Mouse (Mus musculus) CH12.LX (cell line): ENCODE measurements at regions not wholly inside any gene's neighbourhood (a gene's known extent, or its start where the extent isn't known, plus 50 kb on each side); places are given as distances from the start of the nearest gene placed in this dataset.

ENCODE experiments used
- DNase-seq: peaks from one replicate; pipeline ENCODE4 v3.0.0-alpha.2; 2013; ENCODE audit errors: extremely low read depth
- H3K27ac ChIP-seq: 2 replicates; pipeline ENCODE4 v1.5.1; 2012; ENCODE audit warnings: low read depth, mild to moderate bottlenecking, control low read depth, moderate library complexity; ENCODE audit not compliant: insufficient read depth
- H3K27me3 ChIP-seq: replicated peaks from 2 replicates; pipeline ENCODE3; 2012; ENCODE audit warnings: inconsistent platforms
- H3K36me3 ChIP-seq, 2 experiments: replicated peaks in 1 of 2; 2 replicates each; pipeline versions ENCODE3 to v1.6.1; 2012; ENCODE audit warnings: inconsistent platforms in 1 of 2, low read length in 1 of 2, mild to moderate bottlenecking in 1 of 2, mixed read lengths in 1 of 2, moderate library complexity in 1 of 2; ENCODE audit not compliant: control insufficient read depth in 1 of 2, insufficient read depth in 1 of 2
- H3K4me1 ChIP-seq, 2 experiments: 2 replicates each; pipeline ENCODE4 v1.6.1; 2012; ENCODE audit warnings: inconsistent platforms in 1 of 2, moderate library complexity in 1 of 2; ENCODE audit not compliant: insufficient read depth in 2 of 2, control insufficient read depth in 1 of 2
- H3K4me2 ChIP-seq: 2 replicates; pipeline ENCODE4 v1.6.1; 2012; ENCODE audit warnings: low read depth, mild to moderate bottlenecking, control low read depth; ENCODE audit not compliant: poor library complexity, insufficient read depth, severe bottlenecking
- H3K4me3 ChIP-seq, 3 experiments: fragments of 150-350 bp in 1 of 3; sonication (generic) in 1 of 3; replicated peaks in 1 of 3; 2 replicates each; pipeline versions ENCODE3 to v1.5.1; 2011 to 2012; ENCODE audit warnings: low read depth in 2 of 3, low read length in 2 of 3, mild to moderate bottlenecking in 2 of 3, moderate library complexity in 2 of 3, control low read depth in 1 of 3, improper control_type of control experiment in 1 of 3, inconsistent platforms in 1 of 3, mixed read lengths in 1 of 3; ENCODE audit not compliant: poor library complexity in 1 of 3
- H3K79me2 ChIP-seq: replicated peaks from 2 replicates; pipeline ENCODE4 v1.6.1; 2012; ENCODE audit warnings: mild to moderate bottlenecking, moderate library complexity; ENCODE audit not compliant: control insufficient read depth, poor library complexity, insufficient read depth, severe bottlenecking; ENCODE audit errors: extremely low read depth
- H3K9ac ChIP-seq: 2 replicates; pipeline ENCODE4 v1.6.1; 2012; ENCODE audit warnings: low read depth, mild to moderate bottlenecking, control low read depth, moderate library complexity; ENCODE audit not compliant: insufficient read depth
- H3K9me3 ChIP-seq: replicated peaks from 2 replicates; pipeline ENCODE3; 2012; ENCODE audit warnings: low read length, inconsistent platforms, mixed read lengths
- BHLHE40 ChIP-seq: IDR thresholded peaks from 2 replicates; pipeline ENCODE4 v1.6.1; 2011; ENCODE audit warnings: mild to moderate bottlenecking, low read depth, low read length, improper control_type of control experiment
- CHD1 ChIP-seq: IDR thresholded peaks from 2 replicates; pipeline ENCODE4 v1.6.1; 2012; ENCODE audit warnings: low read depth, low read length, improper control_type of control experiment, inconsistent platforms
- CHD2 ChIP-seq: IDR thresholded peaks from 2 replicates; pipeline ENCODE4 v1.6.1; 2011; ENCODE audit warnings: low read length, improper control_type of control experiment
- E2F4 ChIP-seq: IDR thresholded peaks from 2 replicates; pipeline ENCODE4 v1.6.1; 2011; ENCODE audit warnings: low read depth, low read length, improper control_type of control experiment; ENCODE audit not compliant: insufficient replicate concordance
- ELF1 ChIP-seq: IDR thresholded peaks from 2 replicates; pipeline ENCODE4 v1.6.1; 2014; ENCODE audit warnings: low read depth, mild to moderate bottlenecking, inconsistent platforms, low read length, improper control_type of control experiment
- EP300 ChIP-seq: IDR thresholded peaks from 2 replicates; pipeline ENCODE4 v1.6.1; 2011; ENCODE audit warnings: low read length, improper control_type of control experiment
- ETS1 ChIP-seq: conservative IDR thresholded peaks from 2 replicates; pipeline ENCODE4 v1.6.1; 2012; ENCODE audit warnings: low read depth, mild to moderate bottlenecking, inconsistent platforms, low read length, improper control_type of control experiment, moderate library complexity
- GABPA ChIP-seq: IDR thresholded peaks from 2 replicates; pipeline ENCODE4 v1.6.1; 2012; ENCODE audit warnings: low read depth, low read length, improper control_type of control experiment, inconsistent platforms; ENCODE audit not compliant: insufficient replicate concordance
- HCFC1 ChIP-seq: IDR thresholded peaks from 2 replicates; pipeline ENCODE4 v1.6.1; 2012; ENCODE audit warnings: low read depth, mild to moderate bottlenecking, inconsistent platforms, low read length, improper control_type of control experiment
- JUN ChIP-seq: IDR thresholded peaks from 2 replicates; pipeline ENCODE4 v1.6.1; 2011; ENCODE audit warnings: low read depth, mild to moderate bottlenecking, low read length, improper control_type of control experiment, moderate library complexity; ENCODE audit not compliant: insufficient read depth
- MAFK ChIP-seq: IDR thresholded peaks from 2 replicates; pipeline ENCODE4 v1.6.1; 2011; ENCODE audit warnings: low read length, improper control_type of control experiment; ENCODE audit not compliant: insufficient replicate concordance
- MAX ChIP-seq: IDR thresholded peaks from 2 replicates; pipeline ENCODE4 v1.6.1; 2011; ENCODE audit warnings: low read length, improper control_type of control experiment
- MEF2A ChIP-seq: IDR thresholded peaks from 2 replicates; pipeline ENCODE4 v1.6.1; 2014; ENCODE audit warnings: low read depth, mild to moderate bottlenecking, inconsistent platforms, low read length, improper control_type of control experiment, borderline replicate concordance
- MXI1 ChIP-seq: IDR thresholded peaks from 2 replicates; pipeline ENCODE4 v1.6.1; 2011; ENCODE audit warnings: mild to moderate bottlenecking, low read depth, low read length, improper control_type of control experiment
- MYC ChIP-seq: IDR thresholded peaks from 2 replicates; pipeline ENCODE4 v1.6.1; 2011; ENCODE audit warnings: low read depth, mild to moderate bottlenecking, improper control_type of control experiment, low read length
- PAX5 ChIP-seq: IDR thresholded peaks from 2 replicates; pipeline ENCODE4 v1.6.1; 2012; ENCODE audit warnings: low read length, inconsistent platforms, mixed read lengths
- POLR2A ChIP-seq: IDR thresholded peaks from 2 replicates; pipeline ENCODE4 v1.6.1; 2011; ENCODE audit warnings: low read depth, mild to moderate bottlenecking, improper control_type of control experiment, low read length
- RCOR1 ChIP-seq: conservative IDR thresholded peaks from 2 replicates; pipeline ENCODE4 v1.6.1; 2012; ENCODE audit warnings: low read depth, mild to moderate bottlenecking, inconsistent platforms, low read length, improper control_type of control experiment
- SIN3A ChIP-seq: IDR thresholded peaks from 2 replicates; pipeline ENCODE4 v1.6.1; 2012; ENCODE audit warnings: low read length, improper control_type of control experiment, inconsistent platforms
- TBP ChIP-seq: conservative IDR thresholded peaks from 2 replicates; pipeline ENCODE4 v1.6.1; 2011; ENCODE audit warnings: low read depth, low read length, improper control_type of control experiment
- USF1 ChIP-seq: IDR thresholded peaks from 2 replicates; pipeline ENCODE4 v1.6.1; 2014; ENCODE audit warnings: low read depth, mild to moderate bottlenecking, inconsistent platforms, low read length, improper control_type of control experiment
- USF2 ChIP-seq: conservative IDR thresholded peaks from 2 replicates; pipeline ENCODE4 v1.6.1; 2011; ENCODE audit warnings: low read depth, low read length, improper control_type of control experiment
- ZC3H11A ChIP-seq: IDR thresholded peaks from 2 replicates; pipeline ENCODE4 v1.6.1; 2012; ENCODE audit warnings: low read depth, mild to moderate bottlenecking, inconsistent platforms, low read length, improper control_type of control experiment
- ZMIZ1 ChIP-seq: IDR thresholded peaks from 2 replicates; pipeline ENCODE4 v1.6.1; 2012; ENCODE audit warnings: low read depth, mild to moderate bottlenecking, inconsistent platforms, low read length, improper control_type of control experiment
- ZNF384 ChIP-seq: IDR thresholded peaks from 2 replicates; pipeline ENCODE4 v1.6.1; 2012; ENCODE audit warnings: low read depth, low read length, improper control_type of control experiment, inconsistent platforms
- dilution Hi-C: fragments of 300-500 bp; cut with MboI; formaldehyde crosslinking; loops from 2 replicates; pipeline ENCODE4 v1.14.3; 2020; ENCODE audit warnings: low sequenced_read_pairs; ENCODE audit not compliant: extremely low pct_unique_long_range_greater_than_20kb, extremely low pct_ligation_motif_present
- in situ Hi-C: fragments of 300-500 bp; cut with MboI; formaldehyde crosslinking; loops from 3 replicates; pipeline ENCODE4 v1.14.3; 2019; ENCODE audit warnings: low sequenced_read_pairs, low pct_ligation_motif_present, low pct_unique_long_range_greater_than_20kb, mixed read lengths

DNA sequence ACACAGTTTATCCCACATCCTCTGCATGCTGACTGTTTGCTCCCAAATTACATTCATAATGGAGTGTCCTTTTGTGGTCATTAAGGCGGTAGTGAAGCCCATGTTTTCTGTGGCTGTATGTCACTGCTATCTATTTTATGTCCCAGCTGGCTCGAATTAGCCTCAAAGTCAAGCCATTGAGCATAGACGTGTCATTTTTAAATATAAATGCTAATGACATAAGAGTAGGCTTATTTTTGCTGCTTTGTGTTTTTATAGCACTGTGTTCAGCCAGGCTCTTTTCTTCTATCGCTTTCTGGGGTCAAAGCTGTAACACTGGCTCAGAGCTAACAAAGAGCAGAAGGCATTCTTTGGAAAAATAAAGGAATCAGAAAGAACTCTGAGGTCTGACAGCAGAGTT is 83.8 kb upstream of the Pkn2 start:
- in situ Hi-C loops (no loop called here), dilution Hi-C loops (no loop called here)
- Histone ChIP-seq H3K27me3 (no peaks in the 10 kb centered on the region), H3K79me2 (no peaks in the 10 kb centered on the region), H3K4me2 (no peak overlapping the region), H3K36me3 (no peaks in the 10 kb centered on the region), H3K9ac (no peak overlapping the region), H3K9me3 (no peaks in the 10 kb centered on the region), H3K27ac (no peak overlapping the region), H3K4me1 (peaks cover 6 to 7% of the 10 kb centered on the region in 2 experiments), H3K4me3 (no peak overlapping the region)
- DNase-seq: no peak
- TF ChIP-seq MAX: no peak
- TF ChIP-seq JUN: no peak
- TF ChIP-seq SIN3A: no peak
- TF ChIP-seq PAX5: no peak
- no peak for TF ChIP-seq MXI1
- TF ChIP-seq HCFC1: no peak
- TF ChIP-seq ETS1: no peak
- TF ChIP-seq USF1: no peak
- TF ChIP-seq RCOR1: no peak
- TF ChIP-seq MEF2A: no peak
- no peak for TF ChIP-seq GABPA
- TF ChIP-seq ELF1: no peak

DNA sequence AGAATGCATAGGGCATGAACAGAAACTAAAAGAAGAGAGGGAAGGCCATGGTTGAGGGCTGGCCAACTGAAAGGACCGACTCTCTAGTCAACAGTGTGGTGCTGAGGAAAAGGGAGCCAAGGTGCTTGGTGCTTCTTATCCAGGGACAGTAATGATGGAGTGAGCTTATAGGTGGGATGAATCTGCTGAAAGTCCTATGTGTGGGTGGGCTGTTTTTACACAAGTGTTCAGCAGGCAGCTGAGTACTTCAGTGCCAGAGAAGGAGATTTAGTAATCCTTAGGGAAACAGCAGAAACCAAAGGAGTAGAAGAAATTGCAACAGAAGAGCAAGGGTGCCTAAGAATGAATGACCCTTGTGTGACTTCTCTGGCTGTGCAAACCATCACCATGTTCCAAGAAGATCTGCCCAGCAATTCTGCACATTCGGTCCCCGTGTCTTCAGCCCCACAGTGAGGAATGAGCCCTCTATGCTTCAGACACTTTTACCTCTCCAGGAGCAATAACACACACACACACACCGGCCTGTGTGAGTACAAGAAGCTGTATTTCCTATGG is 82.1 kb upstream of the Pkn2 start:
- Histone ChIP-seq H3K4me1 (peaks cover 2 to 3% of the 10 kb centered on the region in 2 experiments; a peak in 3 of 4 replicates), H3K9me3 (no peaks in the 10 kb centered on the region), H3K27ac (no peak overlapping the region), H3K4me3 (no peak overlapping the region), H3K9ac (no peak overlapping the region), H3K36me3 (no peaks in the 10 kb centered on the region), H3K27me3 (no peaks in the 10 kb centered on the region), H3K79me2 (no peaks in the 10 kb centered on the region), H3K4me2 (no peak overlapping the region)
- dilution Hi-C loops: no loop called here
- in situ Hi-C loops: no loop called here
- DNase-seq: no peak
- TF ChIP-seq USF2: no peak
- TF ChIP-seq GABPA: no peak
- no peak for TF ChIP-seq TBP

DNA sequence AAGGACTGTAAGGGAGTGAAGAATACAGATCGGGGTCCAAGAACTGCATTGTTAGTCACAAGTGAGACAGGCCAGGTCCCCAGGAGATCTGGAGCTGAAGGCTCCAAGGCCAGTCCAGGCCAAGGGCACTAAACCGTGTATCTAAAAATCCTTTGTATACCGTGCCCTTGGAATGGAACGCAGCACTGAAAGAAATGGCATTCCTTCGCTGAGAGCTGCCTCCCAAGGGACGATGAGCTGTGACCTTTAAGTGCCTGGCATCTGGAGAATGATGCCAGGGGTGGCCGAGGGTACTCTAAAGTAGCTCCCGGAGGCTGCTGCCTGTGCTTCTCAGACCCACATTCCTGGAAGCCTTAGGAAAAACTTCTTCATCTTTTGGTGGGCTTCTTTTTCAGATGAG is 76.0 kb upstream of the Pkn2 start:
- H3K4me1 ChIP-seq: no peaks in the 10 kb centered on the region
- H3K27ac ChIP-seq: no peak overlapping the region
- H3K79me2 ChIP-seq: no peaks in the 10 kb centered on the region
- no peaks in the 10 kb centered on the region for H3K27me3 ChIP-seq
- no peaks in the 10 kb centered on the region for H3K36me3 ChIP-seq
- dilution Hi-C loops: no loop called here
- DNase-seq: no peak
- H3K9ac ChIP-seq: no peak overlapping the region
- no peak overlapping the region for H3K4me2 ChIP-seq
- TF ChIP-seq MAX (no peak), BHLHE40 (no peak), USF2 (no peak), MAFK (no peak), POLR2A (no peak), ZNF384 (no peak), JUN (no peak), ZC3H11A (no peak), EP300 (no peak), E2F4 (no peak), MYC (no peak), ZMIZ1 (no peak), CHD2 (no peak), CHD1 (no peak), HCFC1 (no peak)
- TF ChIP-seq, all 38 proteins: peak for 0
- Histone ChIP-seq H3K4me3 (no peak overlapping the region), H3K9me3 (no peaks in the 10 kb centered on the region)
- in situ Hi-C loops: no loop called here
